Mouse (Mus musculus): ENCODE measurements around the gene Arsj.

The Arsj gene

DNA sequence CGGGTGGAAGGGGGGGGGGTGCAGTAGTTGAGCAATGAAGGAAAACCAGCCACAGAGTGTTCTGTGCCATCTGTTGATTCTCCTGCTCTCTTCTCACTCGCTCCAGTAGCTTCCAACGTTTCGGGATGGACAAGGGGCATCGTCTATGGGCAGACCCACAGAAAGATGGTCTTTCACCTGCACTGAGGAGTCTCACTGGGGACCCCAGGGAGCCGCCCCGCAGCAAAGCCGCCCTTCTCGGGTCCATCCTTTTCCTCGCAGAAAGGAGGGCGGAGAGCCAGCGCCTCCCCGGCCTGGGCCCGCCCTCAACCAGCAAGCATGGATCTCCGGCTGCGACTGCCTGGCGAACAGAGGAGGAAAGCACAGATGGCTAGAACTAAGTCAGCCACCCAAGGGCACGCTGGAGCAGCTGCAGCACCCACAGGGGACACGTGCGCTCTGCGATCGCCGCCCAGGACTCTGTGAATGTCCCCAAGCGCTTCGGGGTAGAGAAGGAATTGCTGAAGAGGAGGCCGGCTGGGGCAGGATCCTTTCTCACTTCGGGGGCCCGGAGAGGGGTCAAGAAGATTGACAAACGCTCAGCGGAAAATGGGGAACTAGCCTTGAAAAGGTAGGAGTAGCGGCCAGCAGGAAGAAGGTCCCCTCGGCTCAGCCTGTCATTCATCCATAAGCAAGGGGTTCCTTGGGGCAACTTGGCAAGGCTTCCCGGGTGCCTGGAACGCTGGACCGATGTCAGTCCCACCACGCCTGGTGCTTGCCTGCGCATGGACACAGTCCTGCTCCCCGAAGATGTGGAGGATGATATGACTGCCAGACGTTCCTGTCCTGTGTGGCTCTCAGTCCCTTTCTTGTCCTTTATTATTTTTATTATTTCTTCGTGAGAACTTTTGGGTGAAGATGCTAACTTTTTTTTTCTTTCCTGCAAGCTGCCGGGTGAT lies at the start of gene Arsj:
TSS of gene Arsj (plus strand) at position 117 of the 938 bp plus-strand sequence.
- DNase-seq = peak; percentile 4 to 34

- DNase-seq = no peak
Observed at GRCm38 (mm10) chr3:126324872-126325498, 38.5 kb upstream of the Arsj start.

DNA sequence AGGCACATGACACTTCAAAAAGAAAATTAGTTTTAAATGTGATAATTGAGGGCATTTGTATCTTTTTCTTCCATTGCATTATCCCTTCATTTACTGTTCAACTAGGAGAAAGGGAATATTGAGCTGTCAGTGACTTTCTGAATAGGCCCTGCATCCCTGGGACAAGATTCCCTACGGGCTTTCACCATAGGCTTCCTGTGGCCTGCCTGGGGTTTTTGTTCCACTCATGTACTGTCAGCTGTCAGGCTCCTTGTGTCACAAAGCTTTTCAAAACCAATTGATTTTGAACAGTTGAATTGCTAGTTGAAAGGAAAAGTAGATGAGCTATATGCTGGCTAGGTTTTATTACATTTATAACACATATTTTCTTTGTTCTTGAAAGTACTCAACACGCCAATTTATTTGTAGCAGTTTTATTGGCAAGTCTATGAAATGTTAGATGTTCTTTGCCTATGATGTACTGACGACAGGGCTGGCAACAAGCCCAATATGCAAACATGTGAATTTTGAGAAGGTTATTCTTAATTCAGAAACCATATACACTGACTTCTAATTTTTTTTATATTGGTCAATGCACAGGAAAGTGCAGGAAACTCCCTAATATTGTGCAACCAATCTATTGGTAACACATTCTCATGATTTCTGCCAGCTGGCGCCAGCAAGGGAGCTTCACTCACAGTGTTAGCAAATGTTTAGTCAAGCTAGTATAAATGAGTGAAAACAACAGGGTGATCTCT lies 37.4 kb upstream of the Arsj start:
- DNase-seq = peak in 1 of 2 experiments; percentile 10

- no peak for DNase-seq
Observed at GRCm38 (mm10) chr3:126326628-126327325, 36.7 kb upstream of the Arsj start.

DNA sequence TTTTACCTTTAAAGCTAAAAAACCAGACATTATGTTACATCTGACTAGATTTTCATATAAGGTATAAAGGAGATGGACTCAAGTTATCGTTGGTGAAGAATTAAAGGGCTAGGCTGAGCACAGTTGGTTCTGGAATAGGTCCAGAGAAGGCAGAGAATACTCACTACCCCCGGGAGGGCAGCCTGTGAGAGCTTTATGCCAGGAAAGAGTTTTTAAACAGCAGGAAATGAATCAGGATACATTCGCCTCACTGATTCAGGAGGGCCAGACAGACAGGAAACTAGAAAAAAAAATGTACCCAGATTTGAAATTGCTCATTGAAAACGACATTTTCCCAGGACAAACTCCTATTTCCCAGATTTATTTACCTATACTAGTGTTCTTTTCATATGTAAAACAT lies 28.2 kb upstream of the Arsj start:
- peak in 1 of 2 experiments; percentile 3 for DNase-seq

GRCm38 (mm10) chr3:126344745-126345144 lies 18.7 kb upstream of the Arsj start:
- DNase-seq = no peak

DNA sequence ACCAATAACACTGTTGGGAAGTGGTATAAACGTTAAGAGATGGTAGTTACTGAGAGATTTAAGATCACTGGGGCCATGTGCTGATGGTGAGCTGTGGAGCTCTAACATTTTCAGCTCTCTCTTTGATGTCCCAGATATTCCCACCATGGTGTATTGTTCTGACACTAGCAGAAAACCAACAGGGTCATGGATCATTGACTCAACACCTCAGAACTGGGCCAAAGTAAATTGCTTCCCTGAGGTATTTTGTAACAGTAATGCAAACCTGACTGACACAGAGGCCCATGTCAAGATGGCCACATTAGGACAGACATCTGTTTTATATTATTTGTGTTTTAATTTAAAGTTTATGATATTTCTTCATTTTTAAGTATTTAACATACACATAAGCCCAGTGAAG lies 3.7 kb upstream of the Arsj start:
- DNase-seq = no peak

GRCm38 (mm10) chr3:126362392-126362791 lies 1.1 kb upstream of the Arsj start:
- DNase-seq = no peak

DNA sequence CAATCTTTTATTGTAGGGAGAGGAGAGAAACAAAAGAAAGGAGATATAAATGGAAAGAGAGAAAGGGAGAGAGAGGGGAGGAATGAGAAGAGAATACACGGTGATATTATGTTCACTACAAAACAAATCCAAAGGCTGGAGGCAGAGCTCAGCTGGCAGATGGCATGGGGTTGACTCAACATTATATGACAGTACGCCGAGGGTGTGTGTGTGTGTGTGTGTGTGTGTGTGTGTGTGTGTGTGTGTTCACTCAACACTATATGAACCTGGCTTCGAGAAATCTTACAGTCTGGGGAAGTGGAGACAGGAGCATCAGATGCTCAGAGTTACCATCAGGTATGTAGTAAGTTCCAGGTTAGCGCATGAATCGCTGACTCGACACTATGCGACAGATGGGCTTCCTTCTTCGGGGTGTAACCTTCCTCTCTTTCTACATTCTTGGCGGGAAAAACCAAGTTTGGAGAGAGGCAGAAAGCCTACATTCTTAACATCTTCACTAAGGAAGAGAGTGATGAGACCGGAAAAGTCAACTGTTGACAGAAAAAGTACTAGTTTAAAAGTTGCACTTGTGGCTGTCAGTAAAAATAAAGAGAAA lies 456 bp upstream of the Arsj start:
- DNase-seq = no peak

DNA sequence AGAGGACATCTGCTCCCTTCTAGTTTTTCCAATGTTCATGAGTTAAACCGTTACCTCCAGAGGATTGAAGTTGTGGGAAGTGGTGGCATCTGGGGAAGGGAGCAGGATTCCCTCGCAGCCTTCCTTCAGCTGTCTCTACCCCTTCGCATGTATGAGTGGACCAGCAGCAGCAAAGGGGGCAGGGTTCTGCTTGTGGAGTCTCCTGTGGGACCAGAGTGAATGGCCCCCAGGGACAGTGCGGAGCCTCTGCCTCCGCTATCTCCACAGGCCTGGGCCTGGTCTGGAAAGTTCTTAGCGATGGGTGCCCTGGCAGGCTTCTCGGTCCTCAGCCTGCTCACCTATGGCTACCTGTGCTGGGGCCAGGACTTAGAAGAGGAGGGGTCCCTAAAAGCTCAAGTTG lies 1.1 kb downstream of the Arsj start:
- DNase-seq = no peak

DNA sequence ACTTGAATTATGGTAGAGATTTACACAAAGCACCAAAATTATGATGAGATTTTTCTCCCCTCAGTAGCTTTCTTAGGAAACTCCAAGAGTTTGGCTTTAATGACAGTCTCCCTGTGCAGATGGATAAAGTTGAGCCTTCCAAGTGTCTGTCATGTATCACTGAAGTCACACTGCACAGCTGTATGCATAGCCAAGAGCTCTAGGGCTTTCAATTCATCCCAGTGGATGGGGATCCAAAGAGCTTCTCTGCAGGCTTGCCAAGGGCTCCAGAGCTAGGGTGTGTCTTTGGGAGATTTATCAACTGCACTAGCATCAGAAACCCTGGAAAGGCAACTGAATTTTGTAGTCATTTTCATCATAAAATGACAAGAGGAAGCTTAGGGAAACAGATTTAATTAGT lies 7.1 kb downstream of the Arsj start:
- DNase-seq = no peak

GRCm38 (mm10) chr3:126372815-126373545 lies 9.5 kb downstream of the Arsj start:
- DNase-seq = no peak

GRCm38 (mm10) chr3:126373721-126374120 lies 10.2 kb downstream of the Arsj start:
- no peak for DNase-seq

GRCm38 (mm10) chr3:126379252-126379651 lies 15.8 kb downstream of the Arsj start:
- no peak for DNase-seq

DNA sequence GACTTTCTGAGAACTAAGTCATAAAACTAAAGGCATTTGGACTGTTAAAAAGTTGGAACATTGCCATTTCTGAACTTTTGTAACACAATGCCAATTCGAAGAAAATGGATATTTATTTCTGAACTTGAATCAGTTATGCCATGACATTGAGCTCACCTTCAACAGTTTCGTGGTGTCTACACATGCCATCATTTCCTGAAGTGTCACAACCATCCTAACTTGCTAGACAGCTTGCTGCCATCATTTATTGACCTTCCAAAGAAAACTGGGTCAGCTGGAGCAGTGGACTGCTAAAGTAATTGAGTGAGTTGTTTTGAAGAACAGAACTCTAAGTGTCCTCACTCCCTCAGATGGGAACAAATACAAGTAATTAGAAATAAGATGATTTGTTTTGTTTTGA lies 16.2 kb downstream of the Arsj start:
- peak in 1 of 2 experiments; percentile 7 for DNase-seq

DNA sequence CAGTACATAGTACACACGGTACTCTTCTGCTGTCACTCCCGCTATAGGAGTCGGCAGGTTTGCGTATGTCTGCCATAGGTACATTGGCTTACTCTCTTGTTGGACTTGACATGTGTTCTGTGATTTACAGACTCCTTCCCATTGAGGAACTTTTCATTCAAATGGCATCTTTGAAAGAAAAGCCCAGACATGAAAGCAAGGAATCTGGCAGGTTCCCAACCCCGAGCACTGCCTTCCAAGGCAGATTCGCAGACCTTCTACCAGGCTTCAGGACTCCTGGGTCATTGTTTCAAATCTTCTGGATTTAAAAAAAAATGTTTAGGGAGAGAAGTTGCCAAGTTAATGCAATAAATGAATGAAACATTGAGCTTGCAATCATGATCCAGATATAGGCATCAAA lies 19.8 kb downstream of the Arsj start:
- no peak for DNase-seq

DNA sequence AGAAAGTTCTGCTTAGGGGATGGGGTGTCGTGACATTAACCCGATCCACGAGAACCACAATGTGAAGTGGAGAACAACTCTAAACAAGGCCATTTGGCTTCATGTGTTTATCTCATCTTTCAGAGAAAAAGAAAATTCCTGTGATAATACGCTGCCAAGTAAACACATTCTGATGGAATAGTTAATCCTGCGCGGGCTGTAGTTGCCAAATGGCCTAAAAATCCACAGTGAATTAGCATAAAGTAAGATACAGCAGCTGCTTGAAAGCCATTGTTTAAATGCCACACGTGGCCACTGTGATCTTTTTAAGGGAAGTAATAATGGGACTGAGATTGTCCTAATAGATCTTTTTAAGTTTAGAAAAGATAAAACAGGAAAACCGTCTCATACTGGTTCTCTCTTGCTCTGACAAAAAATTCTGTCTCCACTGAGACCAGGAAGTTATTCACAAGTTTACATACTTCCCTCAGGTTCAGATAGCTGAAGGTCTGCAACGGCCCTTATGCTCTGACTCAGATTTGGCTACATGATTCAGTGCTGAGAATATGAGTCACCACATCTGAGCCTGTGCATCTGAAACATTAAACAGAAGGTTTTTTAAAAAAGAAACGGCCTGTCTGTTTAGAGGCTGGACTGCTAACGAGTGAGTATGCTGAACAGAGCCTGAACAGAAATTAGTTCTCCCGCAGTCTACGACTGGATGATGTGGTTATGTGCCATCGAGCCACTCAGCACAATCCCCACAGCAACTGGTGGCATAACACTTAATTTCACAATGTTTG lies 21.4 kb downstream of the Arsj start:
- DNase-seq = no peak

GRCm38 (mm10) chr3:126397451-126397850 lies 34.0 kb downstream of the Arsj start:
- no peak for DNase-seq

DNA sequence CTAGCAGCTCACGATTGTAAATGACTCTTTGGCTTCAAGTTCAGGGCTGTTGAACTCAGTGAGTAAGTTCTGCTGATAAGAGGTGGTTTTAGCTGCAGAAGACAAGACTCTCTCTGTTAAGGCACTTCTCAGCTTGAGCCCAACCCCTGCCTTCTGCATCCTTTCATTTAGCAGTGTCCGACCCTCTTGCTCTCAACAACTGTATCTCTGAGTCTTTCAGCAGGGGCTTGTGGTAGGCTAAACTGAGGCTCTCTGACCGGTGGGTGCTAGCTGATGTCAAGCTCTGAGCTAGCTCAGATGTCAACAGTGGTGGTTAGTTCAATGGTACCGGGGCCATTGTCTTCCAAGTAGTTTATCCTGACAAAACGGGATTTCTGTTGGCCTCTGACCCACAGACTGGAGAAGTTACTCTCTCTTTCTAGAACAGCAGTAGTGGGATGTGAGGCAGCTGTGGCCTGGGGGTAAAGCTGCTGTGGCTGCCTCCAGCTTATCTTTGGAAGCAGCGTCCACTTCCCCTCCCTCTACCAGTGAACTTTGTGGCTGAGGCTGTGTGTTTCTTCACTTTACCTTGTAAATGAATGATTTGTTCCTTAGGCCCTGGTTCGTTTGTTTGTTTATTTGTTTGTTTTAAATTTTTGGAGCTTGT lies 34.6 kb downstream of the Arsj start:
- no peak for DNase-seq

DNA sequence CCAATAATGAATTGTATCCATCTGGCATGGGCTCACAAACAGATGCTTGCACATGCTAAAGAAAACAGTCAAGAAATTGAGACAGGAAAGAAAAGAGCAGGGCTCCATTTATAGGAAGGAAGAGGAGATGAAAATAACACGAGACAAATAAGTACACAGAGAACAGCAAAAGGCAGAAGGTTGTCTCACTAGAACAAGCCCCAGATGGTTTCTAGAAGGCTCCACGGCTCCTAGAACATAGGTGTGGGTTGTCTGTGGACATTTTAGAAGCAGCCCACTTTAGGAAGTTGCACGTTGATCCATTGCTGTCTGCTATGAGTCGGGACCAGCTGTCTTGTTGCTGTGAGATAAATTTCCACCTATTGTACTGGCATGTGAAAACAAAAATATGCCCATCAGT lies 37.2 kb downstream of the Arsj start:
- DNase-seq = no peak
